Mouse (Mus musculus): Measurements from ENCODE around the gene Grid2. TPM values are rescaled to one million over a fixed set of nuclear protein-coding genes. Genes with fewer than 3 reads are reported as not detected.

Grid2 gene
- polyA plus RNA-seq, 1 experiment from 2014 or later = 1.5 TPM

DNA sequence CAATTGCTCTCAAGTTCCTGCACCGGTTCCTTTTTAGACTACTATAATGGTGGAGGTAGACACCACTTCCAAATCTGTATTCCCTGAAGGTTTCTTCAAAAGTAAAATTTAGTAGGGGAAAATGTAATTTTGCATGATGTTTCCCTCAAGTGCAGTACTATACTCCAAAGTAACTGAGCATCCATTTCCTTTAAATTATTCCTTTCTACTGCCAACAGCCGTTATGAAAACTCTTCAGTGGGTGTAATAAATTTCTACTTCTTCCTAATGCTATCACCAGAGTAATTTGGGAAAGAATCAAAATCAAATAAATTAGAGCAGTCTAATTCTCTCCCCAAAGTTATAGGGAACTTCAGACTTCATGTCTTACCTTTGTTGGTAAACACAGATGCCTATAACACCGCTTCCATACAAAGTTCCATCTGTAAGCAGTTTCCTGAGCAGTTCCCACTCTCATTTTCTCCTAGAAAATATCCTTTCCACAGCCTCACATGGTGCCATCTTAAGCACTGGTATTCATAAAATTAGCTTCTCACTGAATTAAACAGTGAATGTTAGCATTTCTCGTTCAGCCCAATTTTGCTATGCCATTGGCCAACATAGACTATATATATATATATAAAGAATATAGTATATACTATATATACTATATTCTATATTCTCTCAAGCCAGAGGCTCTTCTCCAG lies 1142.9 kb downstream of the Grid2 start:
- Histone ChIP-seq H3K4me1 (no peaks in the 10 kb centered on the region), H3K9me3 (no peaks in the 10 kb centered on the region), H3K4me3 (no peak overlapping the region), H3K27me3 (replicated peaks) (no peaks in the 10 kb centered on the region), H3K9ac (no peak overlapping the region), H3K36me3 (no peaks in the 10 kb centered on the region), H3K4me2 (no peak overlapping the region), H3K27ac (replicated peaks) (no peak overlapping the region)
- ATAC-seq (ENCODE audit: extremely low read depth, insufficient number of reproducible peaks, low FRiP score, low TSS enrichment) = no peak
- WGBS = 82% methylated on average over 4 of the region's 4 CpGs

DNA sequence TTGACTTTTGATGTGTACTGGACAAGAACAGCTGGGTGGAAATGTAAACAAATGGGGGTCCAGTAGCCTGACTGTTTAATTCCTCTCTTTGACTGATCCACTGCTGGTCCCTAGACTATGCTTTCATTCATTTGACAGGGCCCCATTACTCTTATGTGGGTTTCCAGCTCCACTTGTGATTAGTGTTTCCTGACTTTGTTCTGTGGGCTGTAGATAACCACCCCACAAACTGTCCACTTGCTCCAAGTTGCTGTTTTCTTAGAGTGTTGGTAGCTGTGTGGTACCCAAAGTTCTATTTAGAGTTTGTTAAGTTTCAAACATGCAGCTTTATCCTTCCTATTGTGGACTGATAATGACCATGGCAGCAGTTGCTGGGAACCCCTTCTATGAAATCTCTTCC lies 1172.0 kb downstream of the Grid2 start:
- no peak overlapping the region for H3K4me3 ChIP-seq
- H3K27ac ChIP-seq (replicated peaks) = no peak overlapping the region
- H3K4me2 ChIP-seq = no peak overlapping the region
- H3K4me1 ChIP-seq = no peaks in the 10 kb centered on the region
- no peaks in the 10 kb centered on the region for H3K27me3 ChIP-seq (replicated peaks)
- no peak for ATAC-seq (ENCODE audit: extremely low read depth, insufficient number of reproducible peaks, low FRiP score, low TSS enrichment)
- no peak overlapping the region for H3K9ac ChIP-seq
- no peaks in the 10 kb centered on the region for H3K36me3 ChIP-seq
- no peaks in the 10 kb centered on the region for H3K9me3 ChIP-seq

- ATAC-seq (ENCODE audit: extremely low read depth, insufficient number of reproducible peaks, low FRiP score, low TSS enrichment) = no peak
- no peak overlapping the region for H3K27ac ChIP-seq (replicated peaks)
- no peaks in the 10 kb centered on the region for H3K4me1 ChIP-seq
- no peak overlapping the region for H3K4me2 ChIP-seq
- no peaks in the 10 kb centered on the region for H3K9me3 ChIP-seq
- no peak overlapping the region for H3K9ac ChIP-seq
- H3K36me3 ChIP-seq = no peaks in the 10 kb centered on the region
- H3K4me3 ChIP-seq = no peak overlapping the region
- no peaks in the 10 kb centered on the region for H3K27me3 ChIP-seq (replicated peaks)
- 67% methylated on average over 1 of the region's 1 CpGs for WGBS
Observed at GRCm38 (mm10) chr6:64428898-64429297, 1173.2 kb downstream of the Grid2 start.

DNA sequence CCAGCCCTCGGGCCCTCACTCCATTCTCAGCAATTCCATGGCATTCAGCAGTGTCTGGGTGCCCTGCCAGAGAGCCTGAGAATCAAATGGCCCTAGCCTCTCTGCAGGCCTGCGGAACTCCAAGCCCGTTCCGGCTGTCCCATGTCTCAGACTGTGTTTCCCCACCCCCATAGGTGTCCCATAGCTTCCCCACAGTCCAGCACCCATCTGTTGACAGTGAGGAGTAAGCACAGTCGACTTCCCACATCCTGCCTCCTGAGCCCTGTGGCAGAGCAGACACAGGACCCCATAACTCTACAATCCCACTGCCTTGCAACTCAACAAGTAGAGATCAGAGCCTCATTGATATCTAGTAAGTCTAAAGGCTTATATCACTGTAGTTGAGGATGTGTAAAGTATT lies 1192.5 kb downstream of the Grid2 start:
- Histone ChIP-seq H3K27me3 (replicated peaks) (no peaks in the 10 kb centered on the region), H3K9me3 (no peaks in the 10 kb centered on the region), H3K4me2 (no peak overlapping the region), H3K36me3 (no peaks in the 10 kb centered on the region), H3K9ac (no peak overlapping the region), H3K27ac (replicated peaks) (no peak overlapping the region), H3K4me3 (no peak overlapping the region), H3K4me1 (no peaks in the 10 kb centered on the region)
- 61% methylated on average over 5 of the region's 5 CpGs for WGBS
- no peak for ATAC-seq (ENCODE audit: extremely low read depth, insufficient number of reproducible peaks, low FRiP score, low TSS enrichment)

DNA sequence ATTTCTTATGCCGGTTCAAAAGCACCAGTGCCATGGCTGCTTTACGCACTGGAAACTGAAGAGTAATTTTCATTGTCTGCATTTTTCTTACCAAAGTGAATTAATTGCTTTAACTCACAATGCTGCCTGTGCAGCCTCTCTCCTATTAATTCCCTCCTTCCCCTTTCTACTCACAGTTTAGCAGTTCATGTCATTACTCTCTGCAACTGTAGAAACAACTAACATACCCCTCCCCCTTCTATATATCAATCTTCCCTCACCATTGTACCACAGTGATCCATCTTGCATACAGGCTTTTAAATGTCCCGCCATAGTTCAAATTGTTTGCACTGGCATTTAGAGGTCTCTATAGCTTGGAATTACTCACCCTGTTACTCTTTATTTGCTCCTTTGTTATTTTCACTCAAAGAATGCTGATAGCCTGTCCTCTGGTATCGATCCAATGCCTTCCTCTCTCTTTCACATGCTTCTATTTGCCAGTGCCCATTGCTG lies 1193.2 kb downstream of the Grid2 start:
- no peak overlapping the region for H3K4me3 ChIP-seq
- no peaks in the 10 kb centered on the region for H3K4me1 ChIP-seq
- H3K27me3 ChIP-seq (replicated peaks) = no peaks in the 10 kb centered on the region
- ATAC-seq (ENCODE audit: extremely low read depth, insufficient number of reproducible peaks, low FRiP score, low TSS enrichment) = no peak
- WGBS = 72% methylated on average over 4 of the region's 4 CpGs
- H3K27ac ChIP-seq (replicated peaks) = no peak overlapping the region
- no peak overlapping the region for H3K4me2 ChIP-seq
- no peak overlapping the region for H3K9ac ChIP-seq
- no peaks in the 10 kb centered on the region for H3K36me3 ChIP-seq
- H3K9me3 ChIP-seq = no peaks in the 10 kb centered on the region

GRCm38 (mm10) chr6:64450770-64451169 lies 1195.1 kb downstream of the Grid2 start:
- Histone ChIP-seq H3K36me3 (no peaks in the 10 kb centered on the region), H3K4me3 (no peak overlapping the region), H3K9ac (no peak overlapping the region), H3K27me3 (replicated peaks) (no peaks in the 10 kb centered on the region), H3K9me3 (no peaks in the 10 kb centered on the region), H3K27ac (replicated peaks) (no peak overlapping the region), H3K4me1 (no peaks in the 10 kb centered on the region), H3K4me2 (no peak overlapping the region)
- ATAC-seq (ENCODE audit: extremely low read depth, insufficient number of reproducible peaks, low FRiP score, low TSS enrichment) = no peak
- WGBS = 75% methylated on average over 3 of the region's 3 CpGs

DNA sequence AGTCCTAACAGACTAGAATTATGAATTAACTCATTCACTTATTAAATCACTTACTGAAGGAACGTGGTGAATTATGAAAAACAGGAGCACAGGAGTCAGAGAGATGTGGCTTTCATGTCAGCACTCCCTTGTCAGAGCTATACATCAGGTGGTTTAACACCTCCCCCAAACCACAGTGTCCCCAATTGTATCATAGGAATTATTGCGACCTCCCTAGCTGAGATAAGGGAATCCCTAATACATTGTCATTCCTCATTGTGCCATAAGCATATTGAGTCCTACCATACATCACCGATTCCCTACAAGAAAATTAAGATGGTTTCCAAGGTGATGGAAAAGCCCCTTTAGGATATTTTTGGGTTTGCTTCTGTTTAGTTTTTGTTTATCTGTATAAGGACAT lies 1224.2 kb downstream of the Grid2 start:
- ATAC-seq (ENCODE audit: extremely low read depth, insufficient number of reproducible peaks, low FRiP score, low TSS enrichment) = no peak
- Histone ChIP-seq H3K4me1 (no peaks in the 10 kb centered on the region), H3K27ac (replicated peaks) (no peak overlapping the region), H3K4me3 (no peak overlapping the region), H3K4me2 (no peak overlapping the region), H3K9ac (no peak overlapping the region), H3K27me3 (replicated peaks) (no peaks in the 10 kb centered on the region), H3K36me3 (no peaks in the 10 kb centered on the region), H3K9me3 (no peaks in the 10 kb centered on the region)
- WGBS = 79% methylated on average over 3 of the region's 3 CpGs

- H3K4me1 ChIP-seq = no peaks in the 10 kb centered on the region
- no peak overlapping the region for H3K9ac ChIP-seq
- H3K36me3 ChIP-seq = no peaks in the 10 kb centered on the region
- no peak overlapping the region for H3K4me3 ChIP-seq
- no peaks in the 10 kb centered on the region for H3K9me3 ChIP-seq
- H3K27me3 ChIP-seq (replicated peaks) = no peaks in the 10 kb centered on the region
- no peak overlapping the region for H3K27ac ChIP-seq (replicated peaks)
- 60% methylated on average over 2 of the region's 2 CpGs for WGBS
- no peak for ATAC-seq (ENCODE audit: extremely low read depth, insufficient number of reproducible peaks, low FRiP score, low TSS enrichment)
- H3K4me2 ChIP-seq = no peak overlapping the region
Observed at GRCm38 (mm10) chr6:64480592-64480991, 1224.9 kb downstream of the Grid2 start.

- Histone ChIP-seq H3K9me3 (no peaks in the 10 kb centered on the region), H3K27me3 (replicated peaks) (no peaks in the 10 kb centered on the region), H3K9ac (no peak overlapping the region), H3K27ac (replicated peaks) (no peak overlapping the region), H3K36me3 (no peaks in the 10 kb centered on the region), H3K4me1 (no peaks in the 10 kb centered on the region), H3K4me3 (no peak overlapping the region), H3K4me2 (no peak overlapping the region)
- 54% methylated on average over 4 of the region's 4 CpGs for WGBS
- ATAC-seq (ENCODE audit: extremely low read depth, insufficient number of reproducible peaks, low FRiP score, low TSS enrichment) = no peak
Observed at GRCm38 (mm10) chr6:64490313-64491067, 1234.8 kb downstream of the Grid2 start.

DNA sequence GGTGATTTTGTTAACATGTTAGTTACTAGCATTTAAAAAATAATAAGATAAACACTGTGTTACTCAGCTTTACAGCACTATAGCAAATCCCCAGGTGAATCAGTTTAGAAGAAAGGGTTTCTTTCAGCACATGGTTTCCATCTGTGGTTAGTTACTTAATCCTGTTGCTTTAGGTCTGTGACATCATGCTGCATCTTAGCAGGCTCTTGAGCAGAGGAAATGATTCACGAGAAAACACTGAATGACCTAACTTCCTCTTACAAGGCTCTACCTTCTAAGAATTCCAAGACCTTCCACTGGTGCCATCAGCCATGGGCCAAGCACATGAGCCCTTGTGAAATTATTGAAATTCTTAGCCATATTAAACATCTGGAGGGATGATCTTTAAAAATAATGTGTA lies 1248.7 kb downstream of the Grid2 start:
- no peak overlapping the region for H3K4me2 ChIP-seq
- no peaks in the 10 kb centered on the region for H3K4me1 ChIP-seq
- no peaks in the 10 kb centered on the region for H3K36me3 ChIP-seq
- no peak overlapping the region for H3K27ac ChIP-seq (replicated peaks)
- no peak overlapping the region for H3K4me3 ChIP-seq
- 39% methylated on average over 1 of the region's 1 CpGs for WGBS
- H3K9me3 ChIP-seq = no peaks in the 10 kb centered on the region
- H3K27me3 ChIP-seq (replicated peaks) = no peaks in the 10 kb centered on the region
- no peak for ATAC-seq (ENCODE audit: extremely low read depth, insufficient number of reproducible peaks, low FRiP score, low TSS enrichment)
- H3K9ac ChIP-seq = no peak overlapping the region

DNA sequence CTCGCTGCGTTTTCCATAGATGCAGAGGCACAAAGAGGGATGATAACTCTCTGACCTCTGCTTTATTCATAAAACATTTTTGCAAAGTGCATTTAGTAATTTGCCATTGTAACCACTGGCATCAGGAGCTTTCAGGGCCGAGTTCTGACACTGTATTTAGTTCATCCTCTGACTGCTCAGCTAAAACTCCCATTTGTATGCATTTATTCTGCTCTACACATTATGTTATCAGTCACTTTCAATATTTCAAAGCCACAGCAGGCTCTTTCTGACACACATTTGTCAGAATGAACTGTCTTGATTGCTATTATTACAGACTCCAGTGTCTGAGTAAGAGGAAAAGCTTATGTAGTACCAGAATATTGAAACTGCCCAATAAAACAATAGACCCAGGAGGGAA lies 1286.5 kb downstream of the Grid2 start:
- no peak overlapping the region for H3K4me2 ChIP-seq
- no peak overlapping the region for H3K27ac ChIP-seq (replicated peaks)
- no peaks in the 10 kb centered on the region for H3K27me3 ChIP-seq (replicated peaks)
- no peaks in the 10 kb centered on the region for H3K36me3 ChIP-seq
- 74% methylated on average over 3 of the region's 3 CpGs for WGBS
- no peak overlapping the region for H3K4me3 ChIP-seq
- no peak overlapping the region for H3K9ac ChIP-seq
- H3K9me3 ChIP-seq = no peaks in the 10 kb centered on the region
- no peak for ATAC-seq (ENCODE audit: extremely low read depth, insufficient number of reproducible peaks, low FRiP score, low TSS enrichment)
- no peaks in the 10 kb centered on the region for H3K4me1 ChIP-seq

- no peaks in the 10 kb centered on the region for H3K27me3 ChIP-seq (replicated peaks)
- WGBS = 63% methylated on average over 3 of the region's 3 CpGs
Observed at GRCm38 (mm10) chr6:64553645-64554044, 1298.0 kb downstream of the Grid2 start.

More at GRCm38 (mm10) chr6:64553645-64554044, 1298.0 kb downstream of the Grid2 start:
- ATAC-seq (ENCODE audit: extremely low read depth, insufficient number of reproducible peaks, low FRiP score, low TSS enrichment) = no peak
- Histone ChIP-seq H3K4me2 (no peak overlapping the region), H3K9me3 (no peaks in the 10 kb centered on the region), H3K27ac (replicated peaks) (no peak overlapping the region), H3K4me1 (no peaks in the 10 kb centered on the region), H3K36me3 (no peaks in the 10 kb centered on the region), H3K4me3 (no peak overlapping the region), H3K9ac (no peak overlapping the region)
